Mouse (Mus musculus) embryonic fibroblast, embryonic 13.5 days (primary cell): ENCODE data around the gene Fuk. TPM values are rescaled to one million over a fixed set of nuclear protein-coding genes. Genes with fewer than 3 reads are reported as not detected.
A peak's percentile ranks its signal among the peaks of the same experiment; 100 is the strongest.
"Not testable (repeated sequence)": the region's sequence is repeated elsewhere in the genome, so short reads cannot be mapped to it uniquely, and the experiment has no call there.

Experiments used
- H3K27ac ChIP-seq: 2 replicates; pipeline ENCODE4 v1.5.1; 2012; ENCODE audit warnings: low read length, control low read depth, inconsistent platforms; ENCODE audit not compliant: insufficient read depth
- H3K4me1 ChIP-seq: 2 replicates; pipeline ENCODE4 v1.6.1; 2011; ENCODE audit warnings: low read length; ENCODE audit not compliant: control insufficient read depth, insufficient read depth
- H3K4me3 ChIP-seq: 2 replicates; pipeline ENCODE4 v1.5.1; 2011; ENCODE audit warnings: mild to moderate bottlenecking, control low read depth, low read length; ENCODE audit not compliant: insufficient read depth
- CTCF ChIP-seq: IDR thresholded peaks from 2 replicates; pipeline ENCODE4 v1.5.1; 2011; ENCODE audit warnings: mild to moderate bottlenecking, control low read depth, low read length, moderate library complexity, borderline replicate concordance; ENCODE audit not compliant: insufficient read depth
- POLR2A ChIP-seq: IDR thresholded peaks from 2 replicates; pipeline ENCODE4 v1.6.1; 2011; ENCODE audit warnings: low read depth, mild to moderate bottlenecking, control low read depth, low read length, moderate library complexity
- polyA plus RNA-seq: library from polyadenylated mRNA; stranded (reverse); fragments of >200 nt; gene quantifications from 2 replicates; pipeline ENCODE4 v1.2.4, GENCODE M21; 2011; ENCODE audit warnings: low read depth; ENCODE audit not compliant: missing spikeins, insufficient read length

Fuk gene
- polyA plus RNA-seq, 1 experiment, result 8.4 TPM

GRCm38 (mm10) chr8:110920032-110920772 is 17.9 kb upstream of the Fuk start:
- TF ChIP-seq CTCF, result no peak
- TF ChIP-seq POLR2A, result peak; percentile 24; the same call in 1 of the 2 replicates
- H3K4me1 ChIP-seq, result peaks cover 14% of the 10 kb centered on the region
- H3K27ac ChIP-seq, result peak overlapping the region; percentile 92
- H3K4me3 ChIP-seq, result peak overlapping the region; percentile 92

GRCm38 (mm10) chr8:110919341-110920031 is 17.2 kb upstream of the Fuk start, which contains the start of gene St3gal2:
Gene St3gal2, plus strand, starts transcription at chr8:110919922.
- no peak for TF ChIP-seq CTCF
- TF ChIP-seq POLR2A, result peak; percentile 43
- peak within 1 kb of the TSS; percentile 92 for H3K27ac ChIP-seq
- peaks cover 14% of the 10 kb centered on the region for H3K4me1 ChIP-seq
- H3K4me3 ChIP-seq, result peak within 1 kb of the TSS; percentile 92

- Histone ChIP-seq H3K4me3 (no peak overlapping the region), H3K4me1 (peaks cover 14% of the 10 kb centered on the region), H3K27ac (no peak overlapping the region; the same call in 1 of the 2 replicates)
- TF ChIP-seq POLR2A, result no peak
- no peak for TF ChIP-seq CTCF
Observed at GRCm38 (mm10) chr8:110918460-110918859, 16.2 kb upstream of the Fuk start.

GRCm38 (mm10) chr8:110918027-110918426 is 15.7 kb upstream of the Fuk start:
- Histone ChIP-seq H3K27ac (peak overlapping the region; percentile 14; the same call in 1 of the 2 replicates), H3K4me3 (no peak overlapping the region), H3K4me1 (peaks cover 14% of the 10 kb centered on the region)
- TF ChIP-seq CTCF, result no peak
- TF ChIP-seq POLR2A, result no peak

GRCm38 (mm10) chr8:110917415-110917814 is 15.1 kb upstream of the Fuk start:
- H3K4me1 ChIP-seq, result peaks cover 14% of the 10 kb centered on the region
- TF ChIP-seq CTCF (no peak), POLR2A (no peak)
- peak overlapping the region; percentile 27; the same call in 1 of the 2 replicates for H3K27ac ChIP-seq
- no peak overlapping the region for H3K4me3 ChIP-seq

- Histone ChIP-seq H3K4me1 (no peaks in the 10 kb centered on the region), H3K27ac (no peak overlapping the region), H3K4me3 (no peak overlapping the region)
- TF ChIP-seq CTCF, result no peak
Observed at GRCm38 (mm10) chr8:110911576-110912570, 9.6 kb upstream of the Fuk start.

GRCm38 (mm10) chr8:110909850-110910249 is 7.6 kb upstream of the Fuk start:
- not testable (repeated sequence) for H3K27ac ChIP-seq, H3K4me1 ChIP-seq, H3K4me3 ChIP-seq

- no peak overlapping the region for H3K27ac ChIP-seq
- H3K4me3 ChIP-seq, result no peak overlapping the region
- H3K4me1 ChIP-seq, result no peaks in the 10 kb centered on the region
- TF ChIP-seq CTCF (no peak), POLR2A (no peak)
Observed at GRCm38 (mm10) chr8:110906682-110907081, 4.4 kb upstream of the Fuk start.

GRCm38 (mm10) chr8:110905404-110905803 is 3.1 kb upstream of the Fuk start:
- no peak overlapping the region for H3K4me3 ChIP-seq
- no peak for TF ChIP-seq POLR2A
- no peak for TF ChIP-seq CTCF
- no peak overlapping the region for H3K27ac ChIP-seq
- H3K4me1 ChIP-seq, result peaks cover 3% of the 10 kb centered on the region; the same call in 1 of the 2 replicates

GRCm38 (mm10) chr8:110902579-110902965 is 284 bp upstream of the Fuk start:
- TF ChIP-seq POLR2A (no peak), CTCF (no peak)
- Histone ChIP-seq H3K27ac (no peak overlapping the region), H3K4me1 (peaks cover 3% of the 10 kb centered on the region; the same call in 1 of the 2 replicates), H3K4me3 (no peak overlapping the region)
